Mouse (Mus musculus) limb, embryonic 10.5 days (tissue): ENCODE results near the gene Dand5. TPM values are rescaled to one million over a fixed set of nuclear protein-coding genes. Genes with fewer than 3 reads are reported as not detected.

Source experiments
- DNase-seq: peaks from one replicate; pipeline ENCODE4 v3.0.0-alpha.2; 2017; ENCODE audit warnings: low spot score
- H3K27ac ChIP-seq: fragments of 300-500 bp; sonication (generic); 2 replicates; pipeline ENCODE4 v1.5.1; 2016; ENCODE audit warnings: mild to moderate bottlenecking
- H3K27me3 ChIP-seq: fragments of 300-500 bp; sonication (generic); 2 replicates; pipeline ENCODE4 v1.6.1; 2016; ENCODE audit warnings: low read depth, mild to moderate bottlenecking; ENCODE audit not compliant: poor library complexity, severe bottlenecking
- H3K36me3 ChIP-seq: fragments of 300-500 bp; sonication (generic); 2 replicates; pipeline ENCODE4 v1.6.1; 2016; ENCODE audit warnings: mild to moderate bottlenecking, moderate library complexity
- H3K4me1 ChIP-seq: fragments of 300-500 bp; sonication (generic); 2 replicates; pipeline ENCODE4 v1.6.1; 2016
- H3K4me3 ChIP-seq: fragments of 300-500 bp; sonication (generic); 2 replicates; pipeline ENCODE4 v1.5.1; 2016; ENCODE audit warnings: mild to moderate bottlenecking, moderate library complexity
- H3K9me3 ChIP-seq: fragments of 300-500 bp; sonication (generic); replicated peaks from 2 replicates; pipeline ENCODE4 v1.6.1; 2016; ENCODE audit warnings: mild to moderate bottlenecking
- WGBS: fragments of 180-500 bp; shearing (Covaris S2); methylation state at CpG from one replicate; pipeline ENCODE4 v1.1.7; 2016; 5-methylcytosine and 5-hydroxymethylcytosine counted together
- polyA plus RNA-seq: library from polyadenylated mRNA; unstranded; fragments of >200 nt; fragmentation: Nextera tagmentation; extraction: Ambion mirVana; gene quantifications from 2 replicates; pipeline ENCODE4 v1.2.1, GENCODE M21; 2016

The Dand5 gene
- 1.9 and 2.7 TPM in 2 replicates for polyA plus RNA-seq

DNA sequence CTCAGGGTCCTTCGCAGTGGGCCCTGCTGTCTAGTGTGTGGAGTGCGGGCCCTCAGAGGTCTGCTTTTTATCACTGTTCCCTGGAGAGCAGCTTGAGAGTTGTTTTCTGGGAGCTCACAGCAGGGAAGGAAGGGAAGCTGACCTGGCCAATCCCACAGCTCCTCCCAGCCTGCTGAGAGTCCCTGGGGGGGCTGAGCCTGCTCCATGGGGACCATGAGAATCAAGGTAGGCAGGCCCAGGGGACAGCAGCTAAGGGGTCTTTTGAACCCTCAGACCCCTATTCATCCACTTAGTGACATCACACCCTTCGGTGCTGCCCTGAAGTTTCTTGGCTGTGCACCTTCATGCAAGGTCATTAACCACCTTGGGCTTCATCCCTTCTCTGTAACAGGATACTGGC, at the start of gene Dand5:
Gene Dand5 (minus strand): TSS at position 101 of the 400 bp plus-strand sequence.
- WGBS: 17% methylated on average over 3 of the region's 3 CpGs
- no peaks in the 10 kb centered on the region for H3K36me3 ChIP-seq
- no peaks in the 10 kb centered on the region for H3K9me3 ChIP-seq
- DNase-seq: no peak
- H3K27ac ChIP-seq: peak within 1 kb of the TSS; percentile 3; the same call in 1 of the 2 replicates
- H3K27me3 ChIP-seq: peaks cover 13% of the 10 kb centered on the region
- H3K4me1 ChIP-seq: peaks cover 23% of the 10 kb centered on the region
- peak within 1 kb of the TSS; percentile 36 for H3K4me3 ChIP-seq

DNA sequence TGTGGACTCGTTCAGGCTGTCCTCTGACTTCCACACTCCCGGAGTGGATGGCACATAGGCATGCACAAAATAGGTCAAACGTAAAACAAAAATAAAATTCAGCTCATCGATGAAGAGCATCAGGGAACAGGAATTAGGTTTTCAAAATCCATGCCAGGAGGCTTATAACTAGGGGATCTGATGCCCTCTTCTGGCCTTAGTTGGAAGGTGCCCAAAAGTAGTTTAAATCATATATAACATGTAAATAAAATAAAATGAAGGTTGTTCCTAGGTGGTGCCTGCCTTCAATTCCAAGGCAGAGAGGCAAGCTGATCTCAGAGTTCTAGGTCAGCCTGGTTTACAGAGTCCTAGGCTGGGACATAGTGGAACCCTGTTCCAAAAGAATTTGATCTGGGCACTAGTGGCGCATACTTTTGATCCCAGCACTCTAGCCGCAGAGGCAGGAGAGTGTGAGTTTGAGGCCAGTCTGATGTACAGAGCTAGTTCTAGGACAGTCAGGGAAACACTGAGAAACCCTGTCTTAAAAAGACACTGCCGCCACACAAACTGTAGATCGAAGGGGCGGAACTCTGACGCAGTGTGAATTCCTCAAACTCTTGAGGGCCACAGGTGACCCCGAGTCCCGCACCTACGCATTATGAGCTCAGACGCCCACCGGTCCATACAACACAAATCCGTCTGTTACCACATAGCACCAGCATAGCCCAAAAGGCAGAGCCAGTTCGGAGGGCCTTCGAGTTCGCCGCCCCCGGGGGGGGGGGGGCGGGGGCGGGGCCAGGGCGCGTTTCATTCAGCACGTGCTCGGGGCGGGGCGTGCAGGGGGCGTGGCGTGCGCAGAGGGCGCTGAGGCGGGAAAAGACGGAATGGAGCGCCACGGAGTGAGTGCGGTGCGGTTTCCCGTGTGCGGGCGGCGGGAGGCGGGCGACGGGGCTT, 49.0 kb upstream of the Dand5 start, which contains the start of gene Syce2:
Gene Syce2 (plus strand): TSS at position 736 of the 933 bp plus-strand sequence.
- H3K9me3 ChIP-seq: no peaks in the 10 kb centered on the region
- WGBS: 14% methylated on average over 44 of the region's 46 CpGs
- peak within 1 kb of the TSS; percentile 59 for H3K4me3 ChIP-seq
- peak within 1 kb of the TSS; percentile 84 for H3K27ac ChIP-seq
- peaks cover 16% of the 10 kb centered on the region for H3K4me1 ChIP-seq
- peaks cover 12% of the 10 kb centered on the region for H3K27me3 ChIP-seq
- DNase-seq: peak; percentile 86
- H3K36me3 ChIP-seq: peaks cover 33% of the 10 kb centered on the region

DNA sequence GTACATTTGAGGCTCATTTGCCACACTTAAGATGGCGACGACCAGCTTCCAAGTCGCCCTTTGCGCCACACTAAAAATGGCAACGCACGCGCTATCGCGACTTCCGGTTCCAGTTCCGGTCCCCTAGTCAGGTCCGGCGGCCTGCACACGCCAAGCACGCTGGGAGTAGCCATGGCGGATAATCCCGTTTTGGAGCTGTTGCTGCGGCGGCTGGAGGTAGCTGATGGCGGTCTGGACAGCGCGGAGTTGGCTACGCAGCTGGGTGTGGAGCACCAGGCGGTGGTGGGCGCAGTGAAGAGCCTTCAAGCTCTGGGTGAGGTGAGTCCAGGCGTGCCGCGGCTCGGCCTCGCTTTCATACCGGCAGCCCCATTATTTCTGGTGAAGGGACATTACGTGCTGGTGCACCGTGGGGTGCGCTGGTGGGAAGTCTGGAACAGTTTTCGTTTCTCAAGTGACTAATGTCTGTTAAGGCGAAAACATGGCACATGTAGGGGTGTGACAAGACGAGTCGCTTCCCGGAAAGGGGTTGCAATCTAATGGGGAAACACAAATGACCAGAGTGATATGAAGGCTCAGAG, 34.3 kb upstream of the Dand5 start, which contains the start of gene Farsa:
Gene Farsa (plus strand): TSS at position 126 of the 578 bp plus-strand sequence.
- Histone ChIP-seq H3K36me3 (peaks cover 30% of the 10 kb centered on the region), H3K9me3 (no peaks in the 10 kb centered on the region), H3K4me3 (peak within 1 kb of the TSS; percentile 93), H3K27ac (peak within 1 kb of the TSS; percentile 92), H3K4me1 (peaks cover 12% of the 10 kb centered on the region), H3K27me3 (no peaks in the 10 kb centered on the region)
- DNase-seq: peak; percentile 97
- WGBS: under 1% methylated on average over 39 of the region's 39 CpGs

DNA sequence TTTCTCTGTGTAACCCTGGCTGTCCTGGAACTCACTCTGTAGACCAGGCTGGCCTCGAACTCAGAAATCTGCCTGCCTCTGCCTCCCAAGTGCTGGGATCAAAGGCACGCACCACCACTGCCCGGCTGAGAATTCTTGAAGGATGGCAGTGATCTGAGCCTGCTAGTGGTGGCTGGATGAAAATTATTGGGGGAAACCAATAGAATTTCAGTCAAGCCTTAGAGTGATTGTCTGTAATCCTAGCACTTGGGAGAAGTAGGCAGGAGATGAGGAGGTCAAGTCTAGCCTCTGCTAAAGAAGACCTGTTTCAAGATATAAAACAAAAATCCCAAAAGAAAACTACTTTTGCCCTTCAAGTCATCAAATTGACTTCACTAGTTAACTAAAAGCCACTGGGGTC, 33.8 kb upstream of the Dand5 start:
- Histone ChIP-seq H3K27ac (0 out of 2 replicates have a peak overlapping the region, but pooled peaks have one; percentile 92), H3K36me3 (peaks cover 25% of the 10 kb centered on the region), H3K9me3 (no peaks in the 10 kb centered on the region), H3K4me3 (peak overlapping the region; percentile 93), H3K27me3 (no peaks in the 10 kb centered on the region), H3K4me1 (peaks cover 12% of the 10 kb centered on the region)
- DNase-seq: no peak
- WGBS: 92% methylated on average over 3 of the region's 3 CpGs

DNA sequence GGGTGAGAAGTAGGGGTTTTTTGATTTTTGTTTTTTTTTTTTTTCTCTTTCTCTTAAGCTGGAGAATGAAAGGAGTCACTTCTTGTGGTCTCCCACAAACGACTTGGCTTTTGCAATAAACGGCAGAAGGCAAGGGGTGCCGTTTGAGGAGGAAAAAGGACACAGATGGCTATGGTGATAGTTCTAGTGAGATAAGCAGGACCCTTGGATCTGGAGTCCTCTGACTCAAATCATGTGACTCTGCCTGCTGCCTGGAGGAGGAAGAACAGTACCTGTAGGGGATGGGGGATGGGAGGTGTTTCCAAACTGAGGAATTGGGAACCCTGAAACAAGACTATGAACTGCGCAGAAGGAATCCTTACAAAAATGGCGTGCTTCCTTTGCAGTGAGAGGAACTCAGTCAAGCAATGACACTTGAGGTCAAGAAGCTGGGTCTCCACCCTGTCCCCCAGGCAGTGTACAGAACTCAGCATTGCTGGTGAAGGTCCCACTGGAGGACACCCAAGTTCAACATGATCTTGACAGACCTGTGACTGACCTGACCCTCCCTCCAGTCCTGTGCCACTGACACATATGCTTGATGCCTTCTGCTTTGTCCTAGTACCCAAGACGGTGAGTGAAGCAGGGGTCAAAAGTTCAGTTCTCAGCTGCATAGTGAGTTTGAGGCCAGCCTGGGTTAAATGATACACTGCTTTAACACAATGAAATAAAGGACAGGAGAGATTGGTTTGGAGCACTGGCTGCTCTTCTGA, 25.2 kb upstream of the Dand5 start:
- Histone ChIP-seq H3K27me3 (no peaks in the 10 kb centered on the region), H3K4me1 (peaks cover 35% of the 10 kb centered on the region), H3K9me3 (no peaks in the 10 kb centered on the region), H3K27ac (peak overlapping the region; percentile 94), H3K4me3 (peak overlapping the region; percentile 95), H3K36me3 (peaks cover 32% of the 10 kb centered on the region)
- DNase-seq: no peak
- 55% methylated on average over 6 of the region's 6 CpGs for WGBS

DNA sequence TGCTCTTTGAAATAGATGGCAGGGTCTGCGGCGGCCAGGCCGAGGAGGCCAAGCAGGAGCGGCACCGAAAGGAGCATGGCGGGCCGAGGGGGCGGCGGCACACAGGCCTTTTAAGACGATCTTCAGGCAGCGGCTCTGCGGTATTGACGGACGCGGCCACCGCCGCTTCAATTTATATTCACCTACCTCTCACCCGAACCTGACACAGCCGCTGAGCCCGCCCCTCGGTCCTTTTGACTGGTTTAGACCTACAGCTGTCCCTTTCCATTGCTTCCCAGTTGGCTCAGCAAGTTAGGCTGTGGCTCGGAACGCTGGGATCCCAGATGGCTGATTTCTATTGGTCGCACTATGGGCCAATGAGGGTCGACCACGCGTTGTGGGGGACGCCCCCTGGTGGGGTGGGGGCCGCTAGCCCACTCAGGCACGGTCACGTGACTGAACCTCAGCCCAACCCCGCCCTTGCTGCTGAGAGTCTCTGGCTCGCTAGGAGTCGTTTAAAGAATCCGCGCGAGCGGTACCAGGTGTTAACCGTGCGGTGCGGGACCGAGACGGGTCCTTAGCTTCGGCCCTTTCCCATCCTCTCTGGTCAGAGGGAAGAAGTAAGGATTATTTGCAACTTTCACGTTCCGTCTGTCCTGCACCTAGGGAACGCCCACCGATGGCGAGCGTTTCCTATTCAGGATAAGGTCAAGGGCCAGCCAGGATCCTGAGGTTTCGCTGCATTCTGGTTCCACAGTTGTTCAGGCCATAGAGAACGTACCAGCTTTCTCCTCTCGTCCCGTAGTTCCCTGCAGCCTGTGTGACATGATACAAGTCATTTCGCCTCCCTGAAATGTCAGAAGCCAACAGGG, 24.3 kb upstream of the Dand5 start, which contains the start of gene Calr:
Gene Calr (minus strand): TSS at position 213 of the 851 bp plus-strand sequence.
- peaks cover 39% of the 10 kb centered on the region for H3K4me1 ChIP-seq
- H3K9me3 ChIP-seq: no peaks in the 10 kb centered on the region
- no peaks in the 10 kb centered on the region for H3K27me3 ChIP-seq
- H3K27ac ChIP-seq: peak within 1 kb of the TSS; percentile 94
- peaks cover 42% of the 10 kb centered on the region for H3K36me3 ChIP-seq
- H3K4me3 ChIP-seq: peak within 1 kb of the TSS; percentile 95
- DNase-seq: peak; percentile 99
- WGBS: under 1% methylated on average over 55 of the region's 55 CpGs

DNA sequence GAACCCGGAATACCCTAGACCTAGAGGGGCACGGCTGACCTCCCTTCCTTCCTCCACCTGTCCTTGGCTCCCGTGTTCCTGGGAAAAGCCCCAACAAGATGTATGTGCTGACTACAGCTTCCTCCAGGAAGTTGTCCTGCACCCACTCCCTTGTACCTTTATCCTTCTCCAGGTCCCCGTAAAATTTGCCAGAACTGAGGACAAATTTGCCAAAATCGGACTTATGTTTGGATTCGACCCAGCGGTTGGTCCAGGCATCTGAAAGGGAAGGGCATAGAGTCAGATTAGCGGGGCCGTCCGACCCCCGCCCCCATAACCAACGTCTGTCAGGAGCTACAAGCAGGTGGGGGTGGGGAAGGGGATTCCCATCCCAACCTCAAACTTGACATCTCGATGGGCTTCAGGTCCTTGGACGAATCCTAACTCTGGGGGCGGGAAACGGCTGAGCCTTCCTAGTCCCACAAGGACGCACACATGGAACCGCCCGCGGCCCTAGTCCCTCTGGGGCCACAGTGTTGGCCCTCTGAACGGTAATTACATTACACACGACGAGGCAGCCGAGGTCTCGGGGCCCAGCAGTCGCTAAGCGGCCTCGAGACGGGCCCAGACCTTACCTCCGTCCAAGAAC, 23.6 kb upstream of the Dand5 start:
- H3K9me3 ChIP-seq: no peaks in the 10 kb centered on the region
- H3K4me1 ChIP-seq: peaks cover 39% of the 10 kb centered on the region
- no peaks in the 10 kb centered on the region for H3K27me3 ChIP-seq
- peaks cover 49% of the 10 kb centered on the region for H3K36me3 ChIP-seq
- WGBS: under 1% methylated on average over 30 of the region's 30 CpGs
- no peak for DNase-seq
- peak overlapping the region; percentile 95 for H3K4me3 ChIP-seq
- peak overlapping the region; percentile 94 for H3K27ac ChIP-seq

DNA sequence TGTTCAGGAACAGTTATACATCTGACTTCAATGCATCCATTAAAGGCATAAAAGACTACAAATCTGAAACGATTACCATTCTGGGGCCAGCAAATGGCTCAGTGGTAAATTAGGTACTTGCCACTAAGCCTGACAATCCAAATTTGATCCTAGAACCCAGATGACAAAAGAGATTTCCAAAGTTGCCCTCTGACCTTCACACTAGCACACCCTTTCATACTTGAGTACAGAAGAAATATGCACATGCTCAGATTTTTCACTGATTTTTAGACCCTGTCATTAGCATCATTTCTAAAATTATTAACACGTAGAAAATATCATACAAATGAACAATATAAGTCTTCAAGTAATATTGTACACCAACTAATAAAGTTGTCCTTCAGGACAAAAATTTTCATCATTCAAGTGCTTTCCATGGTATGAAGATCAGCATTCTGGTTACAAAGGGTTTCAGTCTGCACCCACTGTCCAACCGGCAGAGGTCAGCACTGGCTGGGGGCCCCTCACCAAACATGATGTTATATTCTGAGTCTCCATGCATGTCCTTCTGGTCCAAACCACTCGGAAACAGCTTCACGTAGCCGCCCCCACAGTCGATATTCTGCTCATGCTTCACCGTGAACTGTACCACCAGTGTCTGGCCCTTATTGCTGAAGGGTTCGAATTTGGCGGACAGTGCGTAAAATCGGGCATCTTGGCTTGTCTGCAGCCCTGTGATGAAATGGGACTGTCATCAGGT, 22.9 kb upstream of the Dand5 start:
- 22% methylated on average over 12 of the region's 12 CpGs for WGBS
- H3K27me3 ChIP-seq: no peaks in the 10 kb centered on the region
- H3K9me3 ChIP-seq: no peaks in the 10 kb centered on the region
- peaks cover 51% of the 10 kb centered on the region for H3K36me3 ChIP-seq
- DNase-seq: peak; percentile 55
- peak overlapping the region; percentile 95 for H3K4me3 ChIP-seq
- peak overlapping the region; percentile 94 for H3K27ac ChIP-seq
- peaks cover 39% of the 10 kb centered on the region for H3K4me1 ChIP-seq

DNA sequence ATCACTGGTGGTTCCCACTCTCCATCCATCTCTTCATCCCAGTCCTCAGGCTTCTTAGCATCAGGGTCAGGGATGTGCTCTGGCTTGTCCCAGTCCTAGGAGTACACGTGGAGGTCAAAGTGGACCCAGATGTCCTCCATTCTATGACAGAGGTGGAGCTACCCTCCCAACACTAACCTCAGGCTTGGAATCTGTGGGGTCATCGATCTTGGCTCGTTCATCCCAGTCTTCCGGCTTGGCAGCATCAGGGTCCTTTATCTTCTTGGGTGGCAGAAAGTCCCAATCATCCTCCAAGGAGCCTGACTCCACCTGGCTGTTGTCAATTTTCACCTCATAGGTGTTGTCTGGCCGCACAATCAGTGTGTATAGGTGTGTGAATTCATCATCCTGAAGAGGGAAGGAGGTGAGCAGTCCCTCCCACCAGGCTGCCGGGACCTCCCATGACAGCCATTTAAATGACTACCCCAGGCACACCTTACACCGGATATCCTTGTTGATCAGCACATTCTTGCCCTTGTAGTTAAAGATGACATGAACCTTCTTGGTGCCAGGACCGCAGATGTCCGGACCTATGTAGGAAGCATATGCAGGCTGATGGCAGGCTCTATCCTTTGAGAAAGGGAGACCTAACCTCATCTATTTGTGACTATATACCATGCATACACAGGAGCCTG, 21.9 kb upstream of the Dand5 start:
- no peak overlapping the region for H3K27ac ChIP-seq
- H3K4me1 ChIP-seq: peaks cover 43% of the 10 kb centered on the region
- H3K27me3 ChIP-seq: no peaks in the 10 kb centered on the region
- 89% methylated on average over 9 of the region's 9 CpGs for WGBS
- no peaks in the 10 kb centered on the region for H3K9me3 ChIP-seq
- no peak for DNase-seq
- peaks cover 51% of the 10 kb centered on the region for H3K36me3 ChIP-seq
- peak overlapping the region; percentile 95 for H3K4me3 ChIP-seq

DNA sequence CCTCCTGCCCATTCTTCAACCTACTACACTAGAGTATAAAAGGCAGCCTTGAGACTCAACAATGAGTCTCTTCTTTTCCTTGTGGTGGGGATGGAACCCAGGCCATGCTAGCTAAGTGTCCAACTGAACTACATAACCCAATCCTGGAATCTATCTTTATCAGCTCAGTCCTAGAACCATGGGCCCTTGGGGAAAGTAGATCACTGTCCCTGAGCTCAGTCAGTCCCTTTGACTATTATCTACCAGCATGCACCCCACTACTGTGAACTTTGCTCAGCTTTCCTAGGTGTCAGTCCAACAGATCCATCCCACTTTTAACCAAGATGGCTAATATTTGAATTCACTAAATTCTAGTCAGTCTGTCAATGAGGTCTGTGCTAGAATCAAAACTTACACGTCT, 18.9 kb upstream of the Dand5 start:
- Histone ChIP-seq H3K27me3 (no peaks in the 10 kb centered on the region), H3K4me3 (0 out of 2 replicates have a peak overlapping the region, but pooled peaks have one; percentile 14), H3K9me3 (no peaks in the 10 kb centered on the region), H3K27ac (no peak overlapping the region), H3K36me3 (peaks cover 80% of the 10 kb centered on the region), H3K4me1 (peaks cover 54% of the 10 kb centered on the region)
- DNase-seq: no peak
- WGBS: 78% methylated on average over 1 of the region's 1 CpGs
